Mouse (Mus musculus) activated CD4-positive, CD25-positive, alpha-beta regulatory T cell, adult 4 months (primary cell): ENCODE measurements around the gene Plcl2. TPM values are rescaled to one million over a fixed set of nuclear protein-coding genes. Genes with fewer than 3 reads are reported as not detected.
A peak's percentile ranks its signal among the peaks of the same experiment; 100 is the strongest.

ENCODE experiments used
- ATAC-seq: one replicate; pipeline ENCODE4 v1.8.0; 2017
- polyA plus RNA-seq, 2 experiments: library from polyadenylated mRNA; unstranded; fragments of 100-300 nt; shearing (Covaris generic); gene quantifications; one replicate each; pipeline ENCODE4 v1.2.1; 2017

Gene Plcl2
- polyA plus RNA-seq: 1 to 10 TPM; 8.2 to 8.3 TPM

- ATAC-seq: peak; percentile 60
Observed at GRCm38 (mm10) chr17:50509251-50510104, at the start of gene Plcl2. Gene Plcl2, plus strand, starts transcription at chr17:50509403.

- ATAC-seq: no peak
Observed at GRCm38 (mm10) chr17:50460301-50460700, 48.9 kb upstream of the Plcl2 start.

GRCm38 (mm10) chr17:50467438-50467837, 41.8 kb upstream of the Plcl2 start:
- no peak for ATAC-seq

GRCm38 (mm10) chr17:50469126-50469525, 40.1 kb upstream of the Plcl2 start:
- ATAC-seq: no peak

GRCm38 (mm10) chr17:50469543-50470431, 39.4 kb upstream of the Plcl2 start:
- ATAC-seq: peak; percentile 57

GRCm38 (mm10) chr17:50470432-50471078, 38.6 kb upstream of the Plcl2 start:
- ATAC-seq: peak; percentile 84

- ATAC-seq: peak; percentile 43
Observed at GRCm38 (mm10) chr17:50471230-50471629, 38.0 kb upstream of the Plcl2 start.

- no peak for ATAC-seq
Observed at GRCm38 (mm10) chr17:50477277-50477676, 31.9 kb upstream of the Plcl2 start.

- ATAC-seq: no peak
Observed at GRCm38 (mm10) chr17:50480867-50481266, 28.3 kb upstream of the Plcl2 start.

- ATAC-seq: peak; percentile 79
Observed at GRCm38 (mm10) chr17:50483700-50484099, 25.5 kb upstream of the Plcl2 start.

- ATAC-seq: peak; percentile 41
Observed at GRCm38 (mm10) chr17:50484981-50485380, 24.2 kb upstream of the Plcl2 start.

- no peak for ATAC-seq
Observed at GRCm38 (mm10) chr17:50487058-50487618, 22.1 kb upstream of the Plcl2 start.

- no peak for ATAC-seq
Observed at GRCm38 (mm10) chr17:50487670-50488069, 21.5 kb upstream of the Plcl2 start.

GRCm38 (mm10) chr17:50488406-50488805, 20.8 kb upstream of the Plcl2 start:
- no peak for ATAC-seq

GRCm38 (mm10) chr17:50488895-50489294, 20.3 kb upstream of the Plcl2 start:
- no peak for ATAC-seq

- ATAC-seq: no peak
Observed at GRCm38 (mm10) chr17:50490644-50491430, 18.4 kb upstream of the Plcl2 start.

- ATAC-seq: no peak
Observed at GRCm38 (mm10) chr17:50491496-50491895, 17.7 kb upstream of the Plcl2 start.

- no peak for ATAC-seq
Observed at GRCm38 (mm10) chr17:50495216-50495889, 13.8 kb upstream of the Plcl2 start.

- ATAC-seq: no peak
Observed at GRCm38 (mm10) chr17:50498062-50498697, 11.0 kb upstream of the Plcl2 start.

- ATAC-seq: peak; percentile 65
Observed at GRCm38 (mm10) chr17:50499091-50499790, 10.0 kb upstream of the Plcl2 start.
